Mouse (Mus musculus): Measurements from ENCODE around the gene Spint1.

- TF ChIP-seq MXI1 (IDR thresholded peaks at IDR 0.05; ENCODE audit: low read depth, low read length) (no peak), ZMIZ1 (IDR thresholded peaks at IDR 0.05; ENCODE audit: low read depth, low read length) (no peak)
Observed at GRCm38 (mm10) chr2:119196316-119197108, 40.6 kb upstream of the Spint1 start.

Measured in CH12.LX (cell line).